Mouse (Mus musculus): ENCODE measurements at regions not wholly inside any gene's neighbourhood (a gene's known extent, or its start where the extent isn't known, plus 50 kb on each side); places are given as distances from the start of the nearest gene placed in this dataset.

- DNase-seq (ENCODE audit: low read depth, low spot score) = no peak
These were observed 52.3 kb downstream of the Rplp1 start for GRCm38 (mm10) chr9:61862071-61862480.

- peak; percentile 16 for DNase-seq (ENCODE audit: low read depth, low spot score)
These were observed 54.2 kb downstream of the Rplp1 start for GRCm38 (mm10) chr9:61860147-61860546.

- no peak for DNase-seq (ENCODE audit: low read depth, low spot score)
These were observed 54.9 kb downstream of the Rplp1 start for GRCm38 (mm10) chr9:61859438-61859837.

GRCm38 (mm10) chr9:61857817-61858216 lies 56.5 kb downstream of the Rplp1 start:
- no peak for DNase-seq (ENCODE audit: low read depth, low spot score)

GRCm38 (mm10) chr9:61856686-61857085 lies 57.7 kb downstream of the Rplp1 start:
- no peak for DNase-seq (ENCODE audit: low read depth, low spot score)

GRCm38 (mm10) chr9:61855686-61856085 lies 58.7 kb downstream of the Rplp1 start:
- DNase-seq (ENCODE audit: low read depth, low spot score) = peak; percentile 8

GRCm38 (mm10) chr9:61853841-61854240 lies 60.5 kb downstream of the Rplp1 start:
- DNase-seq (ENCODE audit: low read depth, low spot score) = peak; percentile 16

- DNase-seq (ENCODE audit: low read depth, low spot score) = no peak
These were observed 63.0 kb downstream of the Rplp1 start for GRCm38 (mm10) chr9:61851331-61851730.

GRCm38 (mm10) chr9:61848401-61848800 lies 65.9 kb downstream of the Rplp1 start:
- no peak for DNase-seq (ENCODE audit: low read depth, low spot score)

- no peak for DNase-seq (ENCODE audit: low read depth, low spot score)
These were observed 66.8 kb downstream of the Rplp1 start for GRCm38 (mm10) chr9:61847496-61847895.

GRCm38 (mm10) chr9:61844645-61845044 lies 69.7 kb downstream of the Rplp1 start:
- no peak for DNase-seq (ENCODE audit: low read depth, low spot score)

GRCm38 (mm10) chr9:61844141-61844540 lies 70.2 kb downstream of the Rplp1 start:
- DNase-seq (ENCODE audit: low read depth, low spot score) = no peak

GRCm38 (mm10) chr9:61843513-61843912 lies 70.8 kb downstream of the Rplp1 start:
- DNase-seq (ENCODE audit: low read depth, low spot score) = no peak

GRCm38 (mm10) chr9:61842384-61842783 lies 72.0 kb downstream of the Rplp1 start:
- DNase-seq (ENCODE audit: low read depth, low spot score) = no peak

GRCm38 (mm10) chr9:61841222-61841621 lies 73.1 kb downstream of the Rplp1 start:
- no peak for DNase-seq (ENCODE audit: low read depth, low spot score)

- DNase-seq (ENCODE audit: low read depth, low spot score) = no peak
These were observed 74.0 kb downstream of the Rplp1 start for GRCm38 (mm10) chr9:61840353-61840752.

GRCm38 (mm10) chr9:61833226-61833625 lies 81.1 kb downstream of the Rplp1 start:
- no peak for DNase-seq (ENCODE audit: low read depth, low spot score)

- DNase-seq (ENCODE audit: low read depth, low spot score) = peak; percentile 76
These were observed 84.1 kb downstream of the Rplp1 start for GRCm38 (mm10) chr9:61830236-61830635.

- DNase-seq (ENCODE audit: low read depth, low spot score) = peak; percentile 19
These were observed 84.6 kb downstream of the Rplp1 start for GRCm38 (mm10) chr9:61829736-61830135.

- no peak for DNase-seq (ENCODE audit: low read depth, low spot score)
These were observed 85.0 kb downstream of the Rplp1 start for GRCm38 (mm10) chr9:61829301-61829700.

- no peak for DNase-seq (ENCODE audit: low read depth, low spot score)
These were observed 86.6 kb downstream of the Rplp1 start for GRCm38 (mm10) chr9:61827721-61828120.

GRCm38 (mm10) chr9:61827014-61827413 lies 87.3 kb downstream of the Rplp1 start:
- DNase-seq (ENCODE audit: low read depth, low spot score) = no peak

- DNase-seq (ENCODE audit: low read depth, low spot score) = no peak
These were observed 87.9 kb downstream of the Rplp1 start for GRCm38 (mm10) chr9:61826415-61826814.

- DNase-seq (ENCODE audit: low read depth, low spot score) = no peak
These were observed 88.5 kb downstream of the Rplp1 start for GRCm38 (mm10) chr9:61825804-61826203.
